Mouse (Mus musculus): ENCODE results near the gene Wdr72.

Wdr72 gene

DNA sequence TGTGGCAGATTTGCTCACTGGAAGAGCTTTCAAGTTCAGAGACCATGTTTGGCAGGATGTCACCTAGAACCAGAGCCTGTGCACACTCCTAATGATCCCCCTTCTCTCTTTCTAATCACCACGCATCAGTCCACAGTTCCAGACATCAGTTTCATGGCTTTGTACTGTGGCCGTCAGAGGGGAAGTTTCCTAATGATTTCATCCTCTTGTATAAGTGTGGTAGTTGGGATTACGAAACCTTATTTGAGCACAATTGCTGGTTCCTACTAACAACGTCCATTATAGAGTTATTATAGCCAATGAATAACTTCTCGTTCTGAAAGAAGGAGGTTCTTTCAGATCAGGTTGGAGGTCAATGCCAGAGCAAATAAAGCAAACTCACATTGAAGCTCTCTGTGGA is 131.1 kb downstream of the Wdr72 start:
- DNase-seq (ENCODE audit: low read depth, low spot score): no peak

DNA sequence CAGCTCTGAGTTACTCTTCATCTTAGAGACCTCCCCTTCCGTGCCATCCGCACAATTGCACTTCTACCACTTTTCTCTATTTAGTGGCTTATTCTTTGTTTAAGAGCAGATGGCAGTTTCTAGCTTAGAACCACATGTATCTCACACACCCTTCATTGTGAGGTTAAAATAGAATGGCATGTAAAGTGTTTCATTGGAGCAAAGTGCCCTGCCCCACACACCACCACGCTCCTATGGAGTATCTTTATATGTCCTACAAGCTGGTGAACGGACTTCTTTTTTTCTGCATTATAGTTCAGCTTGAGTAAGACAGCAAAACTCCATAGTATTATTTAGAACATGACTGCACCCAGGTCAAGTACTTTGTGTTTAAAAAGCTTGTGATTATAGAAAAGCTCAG is 137.9 kb downstream of the Wdr72 start:
- DNase-seq (ENCODE audit: low read depth, low spot score): no peak

- DNase-seq (ENCODE audit: low read depth, low spot score): no peak
These were observed 139.3 kb downstream of the Wdr72 start for GRCm38 (mm10) chr9:74249486-74249885.

DNA sequence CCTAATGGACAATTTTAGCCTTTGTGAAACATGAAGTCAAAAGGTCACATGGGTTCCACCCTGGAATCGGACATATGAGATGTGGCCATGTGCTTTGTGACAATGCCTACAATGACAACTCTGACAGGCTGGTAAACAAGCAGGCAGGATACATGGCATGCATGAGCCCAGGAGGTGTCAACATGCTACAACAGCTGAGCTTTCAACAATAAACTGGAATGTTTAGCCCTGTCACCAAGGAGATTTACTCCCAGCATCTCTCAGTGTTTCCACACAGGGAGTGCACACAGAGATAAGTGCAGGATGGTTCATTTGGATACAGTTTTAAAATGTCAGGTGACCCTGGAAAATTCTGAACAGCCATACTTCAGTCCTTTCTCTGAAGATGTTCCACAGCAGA is 140.4 kb downstream of the Wdr72 start:
- DNase-seq (ENCODE audit: low read depth, low spot score): no peak

DNA sequence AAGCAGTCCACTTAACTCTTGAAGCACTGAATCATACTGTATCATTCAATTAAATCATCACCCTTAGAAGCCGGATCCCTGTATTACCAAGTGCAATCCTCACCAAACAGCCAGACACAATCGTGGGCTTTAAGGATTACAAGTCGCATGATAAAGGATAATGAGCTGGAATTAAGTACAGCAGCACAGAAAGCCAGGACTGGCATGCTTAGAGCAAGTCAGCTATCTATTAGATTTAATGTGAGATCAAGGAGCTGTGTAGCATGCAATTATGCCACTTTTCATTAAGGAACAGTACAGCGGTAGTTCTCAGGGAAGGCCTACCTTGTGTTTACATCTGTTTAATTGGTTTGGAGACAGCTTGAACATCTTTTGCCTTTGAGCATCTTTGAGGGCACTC is 148.2 kb downstream of the Wdr72 start:
- no peak for DNase-seq (ENCODE audit: low read depth, low spot score)

DNA sequence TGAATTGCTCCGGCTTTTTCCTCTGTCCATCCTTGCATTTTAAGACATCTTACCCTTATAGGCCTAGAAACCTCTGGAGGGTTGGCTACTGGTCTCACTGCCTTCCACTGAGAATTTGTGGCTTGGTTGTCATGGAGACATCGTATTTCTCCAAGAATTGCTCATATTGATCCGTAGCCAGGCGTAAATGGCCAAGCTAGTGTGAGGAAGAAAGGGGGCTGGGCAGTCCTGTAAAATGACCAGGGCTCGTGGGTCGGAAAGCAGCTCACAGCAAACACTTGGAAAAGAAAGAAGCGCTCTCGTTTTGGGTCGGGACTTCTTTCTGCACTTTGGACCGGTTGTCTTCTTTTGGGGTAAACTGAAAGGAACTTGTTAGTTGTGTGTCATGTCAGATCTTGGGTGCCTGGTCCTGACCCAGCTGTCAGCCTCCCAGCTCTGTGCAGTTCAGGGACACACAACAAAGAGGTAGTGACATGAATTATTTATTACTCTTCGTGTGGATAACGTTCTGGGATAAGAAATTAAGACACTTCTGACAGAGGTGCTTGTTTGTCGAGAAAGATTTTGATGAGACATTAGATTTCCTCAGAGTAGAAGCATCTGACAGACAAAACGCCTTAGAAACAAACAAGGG is 167.7 kb downstream of the Wdr72 start:
- DNase-seq (ENCODE audit: low read depth, low spot score): no peak

DNA sequence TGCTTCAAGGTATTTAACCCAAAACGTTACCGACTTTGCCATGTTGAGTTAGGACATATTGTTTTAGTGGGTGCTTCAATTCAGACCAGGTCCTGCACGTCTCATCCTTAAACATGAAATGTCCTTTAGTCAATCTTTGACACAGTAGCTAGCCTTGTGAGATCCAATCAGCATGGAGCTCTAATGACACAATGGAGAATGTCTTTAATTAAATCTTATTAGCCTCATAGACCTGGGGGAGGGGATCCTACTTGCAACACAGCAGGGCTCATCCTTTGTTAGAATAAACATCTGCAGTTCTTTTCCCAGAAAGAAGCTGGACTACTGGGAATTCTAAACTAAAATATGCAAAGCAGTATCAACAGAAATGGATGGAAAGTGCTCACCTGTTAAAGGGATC is 171.9 kb downstream of the Wdr72 start:
- DNase-seq (ENCODE audit: low read depth, low spot score): no peak

DNA sequence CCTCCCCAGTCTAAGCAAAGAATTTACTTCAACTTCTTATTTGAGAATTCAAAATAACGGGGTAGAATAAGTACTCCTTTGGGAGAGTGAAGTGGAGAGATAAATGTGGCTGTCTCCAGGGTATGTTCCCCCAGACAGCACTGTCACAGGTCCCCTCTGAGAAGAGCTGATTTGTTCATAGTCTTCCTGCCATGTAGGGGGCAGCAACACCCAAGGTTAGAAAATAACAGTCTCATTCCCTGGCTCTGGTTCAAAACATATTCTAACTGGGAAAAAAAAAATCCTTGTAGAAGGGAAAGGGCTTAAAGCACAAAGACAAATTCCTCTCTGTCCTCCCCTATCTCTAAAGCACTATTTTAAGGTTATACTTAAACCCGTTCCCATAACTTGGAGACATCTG is 176.1 kb downstream of the Wdr72 start:
- DNase-seq (ENCODE audit: low read depth, low spot score): no peak

- no peak for DNase-seq (ENCODE audit: low read depth, low spot score)
These were observed 184.3 kb downstream of the Wdr72 start for GRCm38 (mm10) chr9:74294479-74294878.

DNA sequence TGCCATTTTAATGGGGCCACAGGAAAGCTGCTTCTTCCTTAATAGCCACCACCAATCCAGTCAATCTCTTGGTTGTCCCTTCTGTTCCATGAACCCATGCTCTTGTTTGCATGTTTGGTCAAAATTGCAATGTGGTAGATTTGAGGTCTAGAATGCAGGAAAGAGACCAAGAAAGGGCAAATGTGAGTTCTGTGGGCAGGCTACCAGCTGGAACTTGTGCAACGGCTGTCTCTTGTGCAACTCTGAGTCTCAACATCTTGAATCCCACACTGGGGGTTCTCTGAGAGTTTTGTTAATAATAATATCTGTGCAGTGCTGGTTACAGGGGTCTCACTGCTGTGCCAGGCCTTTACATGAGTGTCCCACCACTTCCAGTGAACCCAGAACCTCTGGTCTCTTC is 208.6 kb downstream of the Wdr72 start:
- DNase-seq (ENCODE audit: low read depth, low spot score): no peak

DNA sequence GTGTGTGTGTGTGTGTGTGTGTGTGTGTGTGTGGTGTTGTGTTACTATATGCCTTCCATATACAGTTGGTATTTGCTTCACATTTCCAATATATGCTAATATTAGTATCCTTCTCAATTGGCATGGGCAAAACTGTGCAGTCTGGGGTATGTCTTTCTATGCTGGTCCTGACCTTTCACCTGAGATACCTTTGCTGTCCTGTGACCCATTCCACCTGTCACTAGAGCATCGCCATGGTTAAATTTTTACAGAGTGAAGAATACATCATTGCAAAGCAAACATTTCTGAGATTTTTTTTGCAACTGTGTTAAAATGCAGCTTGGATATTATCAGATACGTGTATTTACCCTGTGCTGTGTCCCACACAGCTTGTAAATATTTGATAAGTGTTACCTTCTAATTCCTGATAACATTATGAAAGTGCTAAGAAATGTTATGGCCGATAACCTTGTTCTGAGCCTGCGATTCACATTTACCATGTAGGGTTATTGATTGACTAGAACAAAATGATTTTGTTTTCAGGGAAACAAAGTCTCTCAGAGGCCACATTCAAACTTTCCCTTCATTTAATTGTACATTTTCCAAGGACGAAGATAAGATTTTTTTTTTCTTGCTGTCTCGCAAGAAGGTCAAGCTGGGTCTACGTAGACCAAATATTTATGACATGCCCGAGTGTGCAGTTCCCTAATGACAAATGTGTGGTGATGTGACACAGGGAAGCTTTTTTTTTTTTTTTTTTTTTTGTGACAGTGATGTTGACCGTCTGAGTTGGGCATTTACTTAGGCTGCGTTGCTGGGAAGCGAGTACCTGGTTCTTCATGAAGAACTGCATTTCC is 214.2 kb downstream of the Wdr72 start:
- DNase-seq (ENCODE audit: low read depth, low spot score): no peak

DNA sequence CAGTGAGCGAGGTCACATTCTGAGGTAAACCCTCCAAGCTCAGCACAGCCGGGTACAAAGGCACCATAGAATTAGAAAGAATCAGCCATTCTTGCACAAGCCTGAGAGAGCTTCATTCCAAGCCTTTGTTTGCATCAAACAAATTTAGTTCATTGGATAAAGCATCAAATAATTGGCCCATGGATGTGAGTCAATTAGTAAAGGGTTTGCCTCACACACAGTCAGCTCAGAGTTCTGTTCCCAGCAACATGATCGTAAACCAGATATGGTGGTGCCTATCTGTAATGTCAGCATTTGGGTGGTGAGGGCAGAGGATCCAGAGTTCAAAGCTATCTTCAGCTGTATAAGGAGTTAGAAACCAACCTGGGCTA is 214.8 kb downstream of the Wdr72 start:
- no peak for DNase-seq (ENCODE audit: low read depth, low spot score)

GRCm38 (mm10) chr9:74325981-74326380 is 215.8 kb downstream of the Wdr72 start:
- no peak for DNase-seq (ENCODE audit: low read depth, low spot score)

DNA sequence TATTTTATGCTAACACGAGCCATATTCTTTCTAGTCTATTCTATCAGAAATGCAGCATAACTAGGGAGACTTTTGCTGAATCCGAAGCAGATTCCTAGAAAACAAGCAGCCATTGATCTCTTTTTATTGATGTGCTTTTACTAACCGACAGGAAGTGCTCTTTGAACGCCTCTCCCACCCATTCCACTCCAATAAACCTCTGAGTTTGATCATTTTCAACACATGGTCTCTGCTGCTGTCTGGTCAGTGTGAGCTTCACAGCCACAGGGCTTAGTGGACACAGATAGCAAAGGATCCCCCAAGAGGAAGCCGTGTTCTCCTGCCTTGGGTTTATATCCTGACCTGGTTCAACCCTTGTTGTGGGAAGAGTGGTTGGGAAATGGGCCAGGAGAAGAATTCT is 218.7 kb downstream of the Wdr72 start:
- no peak for DNase-seq (ENCODE audit: low read depth, low spot score)

- DNase-seq (ENCODE audit: low read depth, low spot score): no peak
These were observed 220.7 kb downstream of the Wdr72 start for GRCm38 (mm10) chr9:74330706-74331495.

DNA sequence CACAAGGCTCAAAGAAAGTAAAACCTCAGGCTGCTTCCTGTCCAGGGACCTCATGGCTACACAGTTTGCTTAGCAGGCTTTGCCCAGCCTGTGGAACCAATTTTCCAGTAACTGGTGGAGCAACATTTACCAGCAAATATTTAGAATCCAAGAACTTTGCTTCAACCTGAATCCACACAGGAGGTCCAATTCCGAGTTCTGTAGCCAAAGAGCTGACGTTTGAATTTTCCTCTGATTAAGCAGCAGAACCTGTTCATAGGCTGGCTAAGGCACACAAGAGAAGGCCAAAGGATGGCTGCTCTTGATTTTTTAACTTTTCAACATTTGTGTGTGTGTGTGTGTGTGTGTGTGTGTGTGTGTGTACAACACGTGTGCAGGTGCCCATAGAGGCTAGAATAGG is 222.2 kb downstream of the Wdr72 start:
- no peak for DNase-seq (ENCODE audit: low read depth, low spot score)

Data from embryo, embryonic 11.5 days (tissue).